Mouse (Mus musculus) megakaryocyte, embryonic 14.5 days (primary cell): ENCODE measurements around the gene Lgi4.

Experiments used
- FLI1 ChIP-seq: IDR thresholded peaks from 2 replicates; pipeline ENCODE4 v1.6.1; 2012; ENCODE audit warnings: low read length, inconsistent platforms, mixed read lengths
- GATA1 ChIP-seq: IDR thresholded peaks from 3 replicates; pipeline ENCODE4 v1.6.1; 2012; ENCODE audit warnings: mixed read lengths, low read length, inconsistent platforms, borderline replicate concordance

- TF ChIP-seq GATA1 (no peak), FLI1 (no peak)
Measured at GRCm38 (mm10) chr7:31082106-31082505, 23.0 kb downstream of the Lgi4 start.
